Mouse (Mus musculus): Measurements from ENCODE around the gene Mlst8. TPM values are rescaled to one million over a fixed set of nuclear protein-coding genes. Genes with fewer than 3 reads are reported as not detected.

Mlst8 gene
- polyA plus RNA-seq, 1 experiment: 84.5 TPM

DNA sequence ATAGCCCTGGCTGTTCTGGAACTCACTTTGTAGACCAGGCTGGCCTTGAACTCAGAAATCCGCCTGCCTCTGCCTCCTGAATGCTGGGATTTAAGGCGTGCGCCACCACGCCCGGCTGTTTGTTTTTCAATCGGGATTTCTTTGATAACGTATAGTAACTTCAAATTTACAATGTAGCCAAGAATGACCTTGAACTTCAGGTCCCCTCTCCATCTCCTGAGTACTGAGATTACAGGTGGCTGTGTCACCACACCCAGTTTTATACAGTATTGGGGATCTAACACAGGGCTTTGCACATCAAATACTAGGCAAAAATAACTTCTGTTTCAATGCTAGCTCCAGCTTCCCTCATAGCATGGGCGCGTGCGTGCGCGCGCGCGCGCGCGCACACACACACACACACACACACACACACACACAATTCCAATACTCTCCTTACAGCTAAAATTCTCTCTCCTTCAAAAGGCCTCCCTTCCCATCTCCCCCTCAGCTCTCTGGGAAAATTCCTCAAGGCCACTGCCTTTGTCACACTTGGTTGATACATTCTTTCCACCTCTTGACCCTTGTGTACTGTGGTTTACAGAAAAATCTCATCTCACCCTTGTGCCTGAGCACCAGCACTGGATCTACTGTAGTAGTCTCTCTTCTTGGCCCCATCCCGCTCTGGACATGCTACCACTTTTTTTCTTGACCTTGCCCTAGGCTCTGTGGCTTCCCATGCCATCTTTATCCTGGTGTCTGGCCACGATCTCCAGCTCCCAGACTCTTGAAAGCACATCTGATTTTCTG, 2.3 kb upstream of the Mlst8 start:
- TF ChIP-seq CTCF (IDR thresholded peaks at IDR 0.05; ENCODE audit: borderline replicate concordance, control insufficient read depth, extremely low read depth, insufficient read depth, low read length, poor library complexity) (no peak), POLR2A (IDR thresholded peaks at IDR 0.05; ENCODE audit: control insufficient read depth, extremely low read depth, insufficient read depth, low read length, poor library complexity) (no peak)
- H3K36me3 ChIP-seq (ENCODE audit: control insufficient read depth, insufficient read depth, low read length): peaks cover 10% of the 10 kb centered on the region
- WGBS: 97% methylated on average over 20 of the region's 20 CpGs
- DNase-seq: no peak
- H3K27me3 ChIP-seq (ENCODE audit: control insufficient read depth, insufficient read depth, low read length): no peaks in the 10 kb centered on the region
- H3K4me3 ChIP-seq (ENCODE audit: control insufficient read depth, insufficient read depth, low read length): no peak overlapping the region
- no peak overlapping the region for H3K27ac ChIP-seq (ENCODE audit: control insufficient read depth, insufficient read depth, low read length)
- peaks cover 8% of the 10 kb centered on the region for H3K4me1 ChIP-seq (replicated peaks; ENCODE audit: control insufficient read depth, insufficient read depth, low read length)

- WGBS: 73% methylated on average over 3 of the region's 3 CpGs
- no peak for TF ChIP-seq CTCF (IDR thresholded peaks at IDR 0.05; ENCODE audit: borderline replicate concordance, control insufficient read depth, extremely low read depth, insufficient read depth, low read length, poor library complexity)
- no peak for TF ChIP-seq POLR2A (IDR thresholded peaks at IDR 0.05; ENCODE audit: control insufficient read depth, extremely low read depth, insufficient read depth, low read length, poor library complexity)
- no peak overlapping the region for H3K4me3 ChIP-seq (ENCODE audit: control insufficient read depth, insufficient read depth, low read length)
These were observed 1.4 kb upstream of the Mlst8 start for GRCm38 (mm10) chr17:24480201-24480826.

GRCm38 (mm10) chr17:24479431-24479830, 553 bp upstream of the Mlst8 start:
- Histone ChIP-seq H3K36me3 (ENCODE audit: control insufficient read depth, insufficient read depth, low read length) (peaks cover 22% of the 10 kb centered on the region), H3K4me1 (replicated peaks; ENCODE audit: control insufficient read depth, insufficient read depth, low read length) (peaks cover 8% of the 10 kb centered on the region), H3K27me3 (ENCODE audit: control insufficient read depth, insufficient read depth, low read length) (no peaks in the 10 kb centered on the region), H3K27ac (ENCODE audit: control insufficient read depth, insufficient read depth, low read length) (no peak overlapping the region), H3K4me3 (ENCODE audit: control insufficient read depth, insufficient read depth, low read length) (no peak overlapping the region)
- DNase-seq: no peak
- no peak for TF ChIP-seq CTCF (IDR thresholded peaks at IDR 0.05; ENCODE audit: borderline replicate concordance, control insufficient read depth, extremely low read depth, insufficient read depth, low read length, poor library complexity)
- TF ChIP-seq POLR2A (IDR thresholded peaks at IDR 0.05; ENCODE audit: control insufficient read depth, extremely low read depth, insufficient read depth, low read length, poor library complexity): no peak
- WGBS: 19% methylated on average over 1 of the region's 1 CpGs

More at GRCm38 (mm10) chr17:24480201-24480826, 1.4 kb upstream of the Mlst8 start:
- no peak overlapping the region for H3K27ac ChIP-seq (ENCODE audit: control insufficient read depth, insufficient read depth, low read length)
- DNase-seq: no peak
- H3K27me3 ChIP-seq (ENCODE audit: control insufficient read depth, insufficient read depth, low read length): no peaks in the 10 kb centered on the region
- peaks cover 8% of the 10 kb centered on the region for H3K4me1 ChIP-seq (replicated peaks; ENCODE audit: control insufficient read depth, insufficient read depth, low read length)
- H3K36me3 ChIP-seq (ENCODE audit: control insufficient read depth, insufficient read depth, low read length): peaks cover 19% of the 10 kb centered on the region

GRCm38 (mm10) chr17:24477985-24478600, 785 bp downstream of the Mlst8 start:
- H3K4me3 ChIP-seq (ENCODE audit: control insufficient read depth, insufficient read depth, low read length): 0 out of 2 replicates have a peak overlapping the region, but pooled peaks have one; percentile 95
- H3K4me1 ChIP-seq (replicated peaks; ENCODE audit: control insufficient read depth, insufficient read depth, low read length): peaks cover 8% of the 10 kb centered on the region
- no peaks in the 10 kb centered on the region for H3K27me3 ChIP-seq (ENCODE audit: control insufficient read depth, insufficient read depth, low read length)
- no peak overlapping the region for H3K27ac ChIP-seq (ENCODE audit: control insufficient read depth, insufficient read depth, low read length)
- 63% methylated on average over 11 of the region's 11 CpGs for WGBS
- peaks cover 22% of the 10 kb centered on the region for H3K36me3 ChIP-seq (ENCODE audit: control insufficient read depth, insufficient read depth, low read length)
- TF ChIP-seq CTCF (IDR thresholded peaks at IDR 0.05; ENCODE audit: borderline replicate concordance, control insufficient read depth, extremely low read depth, insufficient read depth, low read length, poor library complexity) (no peak), POLR2A (IDR thresholded peaks at IDR 0.05; ENCODE audit: control insufficient read depth, extremely low read depth, insufficient read depth, low read length, poor library complexity) (no peak)
- no peak for DNase-seq

DNA sequence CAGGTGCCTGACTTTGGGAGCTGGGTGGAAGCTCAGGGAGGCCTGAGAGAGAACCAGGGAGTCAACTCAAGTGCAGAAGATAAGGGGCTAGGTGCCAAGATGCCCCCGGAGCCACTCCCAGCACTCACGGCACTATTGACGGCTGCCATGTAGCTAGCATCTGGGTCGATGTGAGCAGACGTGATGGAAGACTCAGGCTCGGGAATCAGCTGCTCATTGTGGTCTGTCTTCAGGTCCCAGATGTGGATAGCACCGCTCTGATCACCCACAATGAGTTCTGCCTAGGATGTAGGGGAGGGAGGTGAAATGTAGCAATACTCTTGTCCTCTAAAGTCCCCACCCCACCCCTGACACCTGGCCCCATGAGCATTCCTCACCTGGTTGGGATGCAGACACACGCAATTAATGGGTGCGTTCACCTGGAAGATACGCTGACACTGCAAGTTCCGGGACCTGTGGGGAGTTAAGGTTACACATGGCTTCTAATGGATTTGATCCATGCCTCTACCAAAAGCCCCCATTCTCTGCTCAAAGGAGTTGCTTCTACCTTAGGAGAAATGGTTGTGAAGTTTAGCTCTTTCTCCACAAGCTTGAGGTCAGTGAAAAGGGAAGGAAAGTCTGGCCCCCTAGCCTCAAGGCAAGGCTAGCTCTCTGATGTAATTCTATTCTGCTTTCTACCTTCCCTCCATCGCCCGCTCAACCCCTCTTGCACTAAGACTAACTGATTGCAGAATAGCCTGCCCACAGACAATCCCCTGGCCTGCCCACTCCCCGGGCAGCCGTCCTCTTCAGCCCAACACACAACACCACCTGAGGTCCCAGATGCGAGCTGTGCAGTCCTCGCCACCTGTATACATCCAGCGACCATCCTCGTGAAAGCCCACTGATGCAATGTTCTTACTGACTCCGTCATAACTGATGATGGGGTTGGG, 1.6 kb downstream of the Mlst8 start:
- 97% methylated on average over 20 of the region's 20 CpGs for WGBS
- Histone ChIP-seq H3K4me3 (ENCODE audit: control insufficient read depth, insufficient read depth, low read length) (no peak overlapping the region), H3K27me3 (ENCODE audit: control insufficient read depth, insufficient read depth, low read length) (no peaks in the 10 kb centered on the region), H3K27ac (ENCODE audit: control insufficient read depth, insufficient read depth, low read length) (no peak overlapping the region), H3K4me1 (replicated peaks; ENCODE audit: control insufficient read depth, insufficient read depth, low read length) (peaks cover 13% of the 10 kb centered on the region), H3K36me3 (ENCODE audit: control insufficient read depth, insufficient read depth, low read length) (peaks cover 22% of the 10 kb centered on the region)
- DNase-seq: no peak
- no peak for TF ChIP-seq POLR2A (IDR thresholded peaks at IDR 0.05; ENCODE audit: control insufficient read depth, extremely low read depth, insufficient read depth, low read length, poor library complexity)
- TF ChIP-seq CTCF (IDR thresholded peaks at IDR 0.05; ENCODE audit: borderline replicate concordance, control insufficient read depth, extremely low read depth, insufficient read depth, low read length, poor library complexity): no peak
